Mouse (Mus musculus): ENCODE results near the gene Npr2. TPM values are rescaled to one million over a fixed set of nuclear protein-coding genes. Genes with fewer than 3 reads are reported as not detected.
"Not testable (repeated sequence)": the region's sequence is repeated elsewhere in the genome, so short reads cannot be mapped to it uniquely, and the experiment has no call there.

Npr2 gene
- total RNA-seq (2021): 10 to 100 TPM; 35.2 to 38.7 TPM
- long read RNA-seq, experiment 1, transcript Npr2-201 (22 exons, 3,660 nt): major isoform, 23 of 29 reads
- long read RNA-seq, experiment 1, partial matches to known transcripts: 5 of 29 reads
- long read RNA-seq, experiment 1, other reads (novel, unspliced or antisense): 1 of 29 reads
- long read RNA-seq, experiment 2, transcript Npr2-201 (22 exons, 3,660 nt): major isoform, 34 of 48 reads
- long read RNA-seq, experiment 2, partial matches to known transcripts: 9 of 48 reads
- long read RNA-seq, experiment 2, other reads (novel, unspliced or antisense): 5 of 48 reads

- peak; percentile 45 for DNase-seq (ENCODE audit: low spot score)
These were observed at the start of gene Npr2 for GRCm38 (mm10) chr4:43631046-43631955. Gene Npr2, plus strand, starts transcription at chr4:43631935.

DNA sequence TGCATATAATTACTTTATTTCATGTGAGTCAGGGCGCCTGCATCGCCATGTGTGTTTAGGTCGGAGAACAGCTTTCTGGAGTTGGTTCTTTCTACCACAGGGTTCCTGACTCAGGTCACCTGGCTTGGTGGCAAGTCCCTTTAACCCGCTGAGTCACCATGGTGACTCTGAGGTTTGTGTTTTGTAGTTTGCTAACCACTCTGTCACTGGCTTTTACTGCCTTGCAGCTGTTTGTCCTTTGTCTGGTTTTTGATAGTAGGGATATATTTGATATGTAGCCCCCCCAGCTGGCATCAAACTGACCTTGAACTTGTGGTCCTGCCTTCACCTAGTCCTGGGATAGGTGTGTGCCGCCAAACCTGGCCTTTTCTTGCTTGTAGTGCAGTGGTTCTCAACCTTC is 49.5 kb upstream of the Npr2 start:
- DNase-seq (ENCODE audit: low spot score): no peak

DNA sequence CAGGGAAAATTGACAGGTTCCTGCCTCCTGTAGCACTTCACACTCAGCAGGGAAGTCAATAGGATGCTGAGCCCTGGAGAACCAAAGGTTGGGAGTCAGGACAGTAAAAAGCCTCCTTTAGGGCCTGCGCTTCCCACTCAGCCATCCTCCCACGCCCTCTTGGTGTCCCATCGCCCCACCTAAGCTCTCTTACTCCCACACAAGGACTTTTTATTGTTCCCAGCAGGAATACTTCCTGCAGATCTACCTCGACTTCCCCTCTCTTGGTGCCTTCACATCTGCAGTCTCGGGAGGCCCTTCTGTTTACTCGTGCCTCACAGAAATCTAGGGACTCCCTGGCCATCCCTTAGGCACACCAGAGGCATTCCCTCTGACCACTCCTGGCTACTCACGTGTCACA is 48.3 kb upstream of the Npr2 start:
- no peak for DNase-seq (ENCODE audit: low spot score)

DNA sequence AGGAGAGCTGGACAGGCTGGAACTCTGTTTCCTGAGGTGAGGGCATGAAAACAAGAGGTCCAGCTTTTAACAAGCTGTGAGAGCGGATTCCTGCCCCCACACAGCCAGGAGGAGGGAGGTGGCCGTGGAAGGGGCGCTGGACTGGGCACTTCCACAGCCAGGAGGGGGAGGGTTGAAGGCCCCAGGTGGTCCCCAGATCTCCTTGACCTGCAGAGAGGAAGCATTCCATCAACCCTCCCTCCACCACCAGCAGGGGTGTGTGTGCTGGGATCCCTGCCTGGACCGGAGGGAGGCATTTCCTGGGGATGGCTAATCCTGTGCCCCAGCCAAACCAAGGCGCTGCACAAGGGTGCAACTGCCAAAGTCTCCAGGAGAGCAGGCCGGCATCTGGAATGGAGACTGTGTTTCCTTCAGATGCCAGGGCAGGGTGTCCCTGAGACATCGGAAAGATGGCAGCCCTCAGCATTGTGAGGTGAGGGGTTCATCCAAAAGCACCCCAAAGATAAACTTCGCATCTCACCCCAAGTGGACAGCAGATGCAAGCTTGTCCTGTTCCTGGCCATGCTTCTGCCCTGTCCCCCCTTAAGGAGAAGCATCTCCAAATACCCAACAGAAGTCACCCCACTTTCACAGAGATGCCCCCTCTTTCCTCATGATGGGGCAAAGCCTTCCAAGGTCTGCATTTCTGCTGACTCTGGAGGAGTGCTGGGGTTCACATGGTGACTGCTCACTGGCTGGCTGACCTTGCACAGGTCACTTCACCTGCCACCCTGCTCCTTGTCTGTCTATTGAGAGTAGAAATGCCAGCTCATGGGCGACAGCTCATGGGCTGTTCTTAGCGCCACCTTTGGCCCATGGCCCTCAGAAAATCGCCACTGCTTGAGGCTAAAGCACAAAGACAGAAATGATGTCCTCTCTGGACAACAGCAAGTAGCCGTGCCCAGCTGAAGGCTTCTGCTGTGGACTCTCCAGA is 47.0 kb upstream of the Npr2 start, which contains the start of gene Msmp:
Msmp (minus strand) TSS at position 51 of the 973 bp plus-strand sequence.
- no peak for DNase-seq (ENCODE audit: low spot score)

DNA sequence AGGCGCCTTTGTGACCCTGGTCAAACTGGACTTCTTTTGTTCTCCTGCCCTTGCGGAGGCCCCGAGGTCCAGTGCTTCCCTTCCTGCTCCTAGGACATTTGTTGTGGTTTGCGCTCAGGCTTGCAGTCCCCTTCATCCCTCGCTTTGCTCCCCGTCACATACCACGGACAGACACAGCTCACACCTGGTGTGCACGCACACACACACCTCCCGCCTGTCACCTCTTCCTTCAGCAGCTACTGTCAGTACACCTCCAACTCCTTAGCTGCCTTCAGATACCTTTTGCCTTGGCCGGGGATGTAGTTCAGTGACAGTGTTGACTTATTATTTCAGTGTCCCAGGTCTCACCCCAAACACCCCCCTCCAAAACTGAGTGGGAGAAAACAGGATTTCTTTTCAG is 46.1 kb upstream of the Npr2 start:
- DNase-seq (ENCODE audit: low spot score): no peak

- no peak for DNase-seq (ENCODE audit: low spot score)
These were observed 45.3 kb upstream of the Npr2 start for GRCm38 (mm10) chr4:43586411-43586810.

- DNase-seq (ENCODE audit: low spot score): no peak
These were observed 44.1 kb upstream of the Npr2 start for GRCm38 (mm10) chr4:43587681-43588080.

DNA sequence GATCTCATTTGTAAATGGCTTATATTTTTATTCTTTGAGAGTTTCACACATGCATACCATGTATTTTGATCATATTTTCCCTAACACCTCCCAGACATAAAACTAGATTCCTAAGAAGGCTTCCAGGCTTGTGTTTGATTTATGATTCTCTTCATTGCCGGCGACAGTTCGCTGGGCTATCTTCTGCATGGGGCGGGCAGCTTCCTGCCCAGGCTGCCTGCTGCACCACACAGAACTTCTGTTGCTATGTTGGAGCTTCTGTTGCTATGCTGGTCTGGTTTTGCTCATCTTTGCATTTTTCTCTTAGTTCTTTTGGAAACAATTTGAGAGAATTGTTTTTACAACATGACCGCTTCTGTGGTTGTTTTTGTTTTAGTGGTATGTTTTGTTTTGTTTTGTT is 40.2 kb upstream of the Npr2 start:
- no peak for DNase-seq (ENCODE audit: low spot score)

GRCm38 (mm10) chr4:43591961-43592360 is 39.8 kb upstream of the Npr2 start:
- DNase-seq (ENCODE audit: low spot score): no peak

DNA sequence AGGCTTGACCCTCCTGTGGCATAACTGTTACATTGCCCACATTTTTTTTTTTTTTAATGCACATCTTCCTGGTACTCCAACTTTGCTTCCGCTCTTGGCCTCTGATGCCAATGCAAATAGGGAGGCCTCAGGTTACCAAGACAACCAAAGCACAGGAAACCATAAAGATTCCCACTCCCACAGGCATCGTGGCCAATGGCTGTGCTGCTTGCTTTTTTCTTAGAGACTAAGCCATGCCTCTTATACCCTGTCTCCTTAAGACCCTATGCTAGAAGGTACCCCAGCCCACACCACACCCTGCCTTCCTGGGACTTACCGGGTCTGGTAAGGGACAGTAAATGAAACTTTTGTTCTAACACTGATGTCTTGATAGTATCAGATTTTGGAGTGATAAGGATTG is 38.3 kb upstream of the Npr2 start:
- DNase-seq (ENCODE audit: low spot score): no peak

GRCm38 (mm10) chr4:43596597-43596996 is 35.1 kb upstream of the Npr2 start:
- DNase-seq (ENCODE audit: low spot score): not testable (repeated sequence)

DNA sequence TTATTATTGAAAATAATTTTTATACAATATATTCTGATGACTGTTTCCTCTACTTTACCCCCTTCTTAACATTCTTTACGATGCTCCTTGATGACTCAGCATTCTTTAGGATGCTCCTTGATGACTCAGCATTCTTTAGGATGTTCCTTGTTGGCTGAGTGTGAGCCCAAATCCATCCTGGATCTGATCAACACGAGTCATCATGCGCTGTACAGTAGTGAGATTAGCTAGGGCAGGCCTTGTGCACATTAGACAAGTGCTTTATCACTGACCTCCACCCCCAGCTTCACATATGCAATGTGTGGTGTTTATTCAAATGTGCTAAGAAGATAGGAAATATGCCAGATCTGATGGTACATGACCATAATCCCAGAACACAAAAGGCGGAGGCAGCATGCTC is 33.5 kb upstream of the Npr2 start:
- DNase-seq (ENCODE audit: low spot score): no peak

DNA sequence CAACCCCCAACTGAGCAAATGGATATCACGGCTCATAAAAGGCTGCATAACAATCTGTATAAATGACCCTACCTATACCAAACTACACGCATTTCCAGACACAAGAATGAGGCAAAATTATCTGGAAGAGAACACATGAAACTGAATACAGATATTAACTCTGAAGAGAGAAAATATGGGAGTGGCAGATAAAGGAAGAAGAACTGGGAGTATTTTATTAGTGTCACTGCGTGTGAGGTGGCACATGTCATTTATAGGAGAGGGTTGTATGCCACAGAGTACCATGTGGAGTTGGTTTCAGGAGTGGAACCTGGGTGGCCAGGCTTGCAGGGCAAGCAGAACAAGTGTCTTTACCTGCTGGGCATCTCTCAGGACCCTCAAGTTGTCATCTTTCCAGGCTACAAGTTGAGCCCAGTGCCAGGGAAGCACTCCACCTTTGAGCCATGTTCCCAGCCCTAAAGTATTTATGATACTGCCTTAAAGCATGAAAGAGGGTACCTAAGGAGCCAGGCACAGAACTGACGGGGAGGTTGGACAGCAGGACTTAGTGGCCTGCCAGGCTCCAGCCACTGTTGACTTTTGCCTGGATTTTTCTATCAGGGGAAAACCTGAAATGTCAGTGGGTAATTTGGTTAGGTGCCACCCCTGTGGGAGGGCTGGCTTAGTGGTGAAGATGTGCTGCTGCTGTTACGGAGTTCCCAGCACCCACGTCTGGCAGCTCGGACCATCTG is 32.9 kb upstream of the Npr2 start:
- DNase-seq (ENCODE audit: low spot score): no peak

DNA sequence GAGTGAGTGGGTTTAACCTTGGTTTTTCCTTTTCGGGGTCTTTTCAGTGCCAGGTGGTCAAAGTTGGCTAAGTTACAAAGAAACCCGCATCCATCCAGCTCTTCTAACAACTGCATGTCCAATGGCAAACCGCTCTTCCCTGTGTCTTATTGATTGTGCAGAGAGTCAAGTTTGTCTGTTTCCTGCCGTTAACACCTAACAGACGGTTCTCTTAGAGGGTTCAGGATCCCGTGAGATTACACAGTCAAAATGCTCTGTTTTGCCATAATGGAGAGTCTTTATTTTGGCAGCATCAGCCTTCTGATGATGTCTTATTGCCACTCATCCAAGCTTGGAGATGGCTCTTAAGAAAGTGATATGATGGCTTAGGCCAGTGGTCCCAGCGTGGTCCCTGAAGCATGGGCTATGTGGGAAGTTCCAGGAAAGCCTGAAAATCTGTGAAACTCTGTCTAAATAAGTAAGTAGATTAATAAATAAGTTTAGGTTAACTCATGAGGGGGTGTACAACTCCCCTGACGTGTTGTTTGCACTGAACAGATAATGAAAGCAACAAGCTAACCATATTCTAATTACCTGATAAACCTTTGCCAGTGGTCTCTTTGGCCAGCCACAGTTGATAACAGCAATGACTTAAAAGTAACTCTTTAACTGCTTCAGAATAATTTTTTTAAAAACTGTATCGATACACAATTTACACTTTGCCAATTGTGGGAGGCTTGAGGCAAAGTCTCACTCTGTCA is 31.4 kb upstream of the Npr2 start:
- DNase-seq (ENCODE audit: low spot score): no peak

DNA sequence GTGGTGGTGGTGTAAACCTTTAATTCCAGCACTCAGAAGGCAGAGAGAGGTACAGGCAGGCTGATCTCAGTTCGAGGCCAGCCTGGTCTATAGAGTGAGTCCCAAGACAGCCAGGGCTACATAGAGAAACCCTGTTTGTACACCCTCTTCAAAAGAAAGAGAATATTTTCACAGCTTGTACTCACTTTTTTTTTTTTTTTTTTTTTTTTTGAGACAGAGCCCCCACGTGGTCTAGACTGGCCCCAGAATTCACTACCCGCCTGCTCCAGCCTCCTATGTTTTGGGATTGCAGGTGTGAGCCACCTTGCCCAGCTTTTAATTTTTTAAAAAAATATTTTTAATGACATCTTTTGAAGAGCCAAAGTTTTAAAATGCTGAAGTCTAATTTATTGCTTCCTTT is 27.6 kb upstream of the Npr2 start:
- no peak for DNase-seq (ENCODE audit: low spot score)

DNA sequence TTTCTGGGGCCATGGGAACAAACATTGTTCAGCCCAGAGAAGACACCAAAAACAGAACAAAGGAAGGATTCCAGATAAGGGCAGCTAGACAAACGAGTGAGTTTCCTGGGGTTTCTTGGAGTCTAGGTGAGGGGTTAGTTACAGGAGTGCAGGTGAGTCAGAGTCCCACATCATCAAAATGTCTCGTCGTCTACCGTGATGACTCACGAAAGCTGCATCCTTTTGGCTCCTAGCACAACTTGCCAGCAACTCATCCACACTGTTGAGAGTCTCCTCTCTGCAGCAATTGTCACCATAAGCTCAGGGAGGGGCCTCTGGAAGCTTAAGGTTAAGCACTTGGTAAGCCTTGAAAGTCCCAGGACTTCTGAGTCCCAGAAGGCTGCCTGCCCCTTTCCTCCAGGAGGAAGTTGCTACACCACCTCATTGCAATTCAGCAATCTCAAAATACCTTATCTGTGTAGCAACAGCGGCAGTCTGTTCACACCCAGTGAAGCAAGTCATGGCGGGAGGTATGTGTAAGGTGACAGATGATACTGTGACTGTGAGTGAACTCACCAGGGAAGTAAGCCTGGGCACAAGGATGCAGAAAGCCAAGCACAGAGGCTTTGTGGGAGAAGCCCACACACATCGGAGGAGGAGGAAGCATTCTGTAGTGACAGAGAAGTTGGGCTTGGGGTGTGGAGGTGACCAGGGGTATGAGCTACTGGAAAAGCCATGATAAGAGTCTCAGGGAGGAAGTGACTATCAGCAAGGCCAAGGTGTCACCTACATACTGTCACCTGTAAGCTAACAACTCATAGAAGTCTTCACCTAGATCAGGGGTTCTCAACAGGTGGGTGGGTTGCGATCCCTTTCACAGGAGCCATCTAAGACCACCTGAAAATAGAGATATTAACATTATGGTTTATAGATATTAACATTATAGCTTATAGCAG is 26.7 kb upstream of the Npr2 start:
- DNase-seq (ENCODE audit: low spot score): no peak

DNA sequence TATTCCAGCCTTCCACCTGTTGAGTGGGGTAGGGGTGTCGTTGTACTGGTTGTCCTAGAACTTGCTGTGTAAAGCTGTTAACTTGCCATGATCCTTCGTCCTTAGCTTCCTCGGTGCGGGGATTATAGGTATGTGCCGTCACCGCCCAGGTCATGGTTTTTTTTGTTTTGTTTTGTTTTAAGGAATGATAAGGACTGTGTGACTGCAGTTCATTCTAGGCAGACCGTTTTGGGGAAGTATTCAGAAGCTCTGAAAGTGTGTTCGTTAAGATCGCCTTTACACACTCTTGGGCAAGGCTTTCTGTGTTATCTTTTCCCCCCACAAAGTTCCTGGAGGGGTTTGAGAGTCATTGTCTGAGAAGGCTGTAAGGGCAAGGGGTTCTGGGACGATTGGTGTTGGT is 19.2 kb upstream of the Npr2 start:
- no peak for DNase-seq (ENCODE audit: low spot score)

DNA sequence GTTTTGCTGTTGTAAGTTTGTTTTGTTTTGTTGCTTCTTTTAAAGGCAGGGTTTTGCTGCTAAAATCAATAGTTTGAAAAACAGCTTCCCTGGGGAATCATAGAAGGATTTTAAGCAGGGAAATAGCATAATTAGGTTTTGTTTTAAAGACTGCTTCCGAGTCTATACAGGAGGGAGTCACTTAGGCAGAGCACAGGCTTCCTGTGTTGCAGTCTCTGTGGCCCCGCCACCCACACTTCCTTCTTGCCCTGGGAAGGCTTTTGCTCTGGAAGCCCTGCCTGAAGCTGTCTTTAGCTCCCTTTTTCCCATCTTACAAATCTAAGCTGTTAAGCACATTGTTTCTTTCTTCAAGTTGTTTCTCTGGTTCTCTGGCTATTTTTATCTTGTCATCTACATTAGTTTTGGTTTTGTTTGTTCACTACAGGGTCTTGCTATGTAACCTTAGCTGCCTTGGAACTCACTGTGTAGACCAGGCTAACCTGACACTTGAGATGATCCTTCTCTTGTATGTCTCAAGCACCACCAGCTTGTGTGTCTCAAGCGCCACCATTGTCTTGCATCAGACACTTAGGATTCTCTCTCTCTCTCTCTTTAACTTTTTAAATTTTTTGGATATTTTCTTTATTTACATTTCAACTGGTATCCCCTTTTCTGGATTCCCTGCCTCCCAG is 18.5 kb upstream of the Npr2 start:
- DNase-seq (ENCODE audit: low spot score): no peak
